Mouse (Mus musculus) spleen, adult 2 months (tissue): Measurements from ENCODE around the gene Slc35e3.

Experiments used
- CTCF ChIP-seq: fragments of 200-500 bp; IDR thresholded peaks from 2 replicates; pipeline ENCODE4 v1.5.1; 2011; ENCODE audit warnings: mild to moderate bottlenecking, inconsistent platforms; ENCODE audit not compliant: insufficient read depth, insufficient read length, insufficient replicate concordance; ENCODE audit errors: extremely low read depth
- POLR2A ChIP-seq: fragments of 200-500 bp; IDR thresholded peaks from 2 replicates; pipeline ENCODE4 v1.6.1; 2011; ENCODE audit warnings: low read depth, low read length, inconsistent platforms

GRCm38 (mm10) chr10:117709326-117709830 lies 36.8 kb downstream of the Slc35e3 start:
- TF ChIP-seq POLR2A (no peak), CTCF (no peak)
